Mouse (Mus musculus) layer of hippocampus, postnatal 36 days (tissue): ENCODE data around the gene Stx8. TPM values are rescaled to one million over a fixed set of nuclear protein-coding genes. Genes with fewer than 3 reads are reported as not detected.

Experiments used
- DNase-seq, 2 experiments: peaks; one replicate each; pipeline ENCODE4 v3.0.0; 2022
- total RNA-seq, 2 experiments: library from RNA; stranded (reverse); gene quantifications; 2 replicates each; pipeline ENCODE4 v1.2.3; 2021

The Stx8 gene
- total RNA-seq, 2 experiments from 2014 or later, result 39.3 to 43.9 TPM

GRCm38 (mm10) chr11:67983564-67983963 is 17.6 kb downstream of the Stx8 start:
- no peak for DNase-seq

DNA sequence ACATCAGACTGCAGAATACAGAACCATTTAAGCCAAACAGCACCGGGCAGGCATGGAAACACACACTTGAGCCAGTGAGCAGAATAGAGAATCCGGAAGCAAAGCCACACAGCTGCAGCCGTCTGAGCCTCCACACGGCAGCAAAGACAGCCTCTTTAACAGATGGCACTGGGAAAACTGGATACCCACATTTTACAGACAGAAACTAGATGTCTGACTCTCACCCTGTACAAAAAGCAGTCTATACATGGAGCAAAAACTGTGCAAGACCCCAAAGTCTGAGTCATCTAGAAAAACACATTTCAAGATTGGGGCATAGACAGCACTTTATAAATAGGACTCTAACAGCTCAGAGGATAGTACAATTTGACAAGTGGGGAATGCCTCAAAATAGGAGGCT is 25.2 kb downstream of the Stx8 start:
- no peak for DNase-seq

GRCm38 (mm10) chr11:67995965-67996364 is 30.0 kb downstream of the Stx8 start:
- DNase-seq, result no peak

DNA sequence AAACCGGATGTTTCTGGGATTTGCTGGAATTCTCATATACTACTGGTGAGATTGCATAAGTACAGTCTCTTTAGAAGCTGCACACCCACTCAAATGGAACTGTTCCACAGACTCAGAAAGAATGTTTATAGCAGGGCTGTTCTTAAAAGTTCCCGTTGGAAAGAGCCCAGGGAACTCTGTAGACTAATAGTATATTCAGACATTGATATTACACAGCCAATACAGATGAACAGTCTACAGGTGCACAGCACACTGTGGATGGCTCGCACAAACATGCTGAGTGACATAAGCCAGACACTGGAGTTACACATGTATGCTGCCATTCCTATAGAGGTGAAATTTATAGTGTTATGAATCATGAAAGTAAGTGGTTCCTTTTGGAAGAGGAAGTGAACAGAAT is 32.9 kb downstream of the Stx8 start:
- no peak for DNase-seq

GRCm38 (mm10) chr11:67999629-68000028 is 33.6 kb downstream of the Stx8 start:
- no peak for DNase-seq

GRCm38 (mm10) chr11:68004191-68004590 is 38.2 kb downstream of the Stx8 start:
- peak; percentile 67 to 70 for DNase-seq

DNA sequence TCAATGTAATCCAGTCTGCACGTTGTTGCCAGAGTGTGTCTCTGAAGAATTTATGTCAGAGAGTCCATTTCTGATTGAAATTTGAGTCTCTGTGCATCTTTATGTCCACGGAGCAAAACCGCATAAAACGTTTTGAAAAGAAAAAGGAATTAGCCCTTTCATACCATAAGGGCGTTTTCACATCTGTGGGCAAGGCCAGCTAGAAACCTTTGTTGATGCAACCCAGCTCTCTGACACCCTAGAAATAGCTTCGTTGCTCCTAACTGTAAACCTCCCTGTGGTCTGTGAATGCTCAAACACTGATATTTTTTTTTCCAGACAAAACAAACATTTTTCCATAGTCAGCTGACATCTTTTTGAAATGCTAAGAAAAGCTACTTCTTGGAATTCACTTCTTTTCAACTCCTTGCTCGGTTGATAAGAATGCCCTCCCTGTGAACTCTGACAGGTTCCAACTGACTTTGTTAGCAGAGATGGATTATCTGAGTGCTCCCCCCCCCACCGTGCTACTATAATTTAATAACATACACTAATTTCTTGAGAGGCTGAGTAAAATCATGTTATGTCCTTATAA is 40.3 kb downstream of the Stx8 start:
- no peak for DNase-seq

DNA sequence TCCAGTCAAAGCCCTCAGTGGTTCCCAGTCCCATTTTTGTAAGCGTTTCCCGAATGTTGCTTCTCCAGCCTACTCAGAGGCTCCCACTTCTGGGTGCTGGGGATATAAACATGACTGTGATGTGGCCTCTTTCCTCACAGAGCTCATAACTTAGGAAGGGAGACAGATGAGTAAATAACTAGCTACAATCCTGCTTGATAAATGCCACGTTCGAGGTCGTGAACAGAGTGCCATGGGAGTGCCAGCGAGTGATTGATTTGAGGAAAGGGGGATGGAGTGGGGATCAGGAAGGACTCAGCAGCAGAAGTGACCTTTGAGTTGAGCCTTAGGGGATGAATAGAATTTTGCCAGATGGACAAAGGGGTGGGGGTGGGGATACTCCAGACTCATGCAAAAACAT is 41.7 kb downstream of the Stx8 start:
- no peak for DNase-seq

DNA sequence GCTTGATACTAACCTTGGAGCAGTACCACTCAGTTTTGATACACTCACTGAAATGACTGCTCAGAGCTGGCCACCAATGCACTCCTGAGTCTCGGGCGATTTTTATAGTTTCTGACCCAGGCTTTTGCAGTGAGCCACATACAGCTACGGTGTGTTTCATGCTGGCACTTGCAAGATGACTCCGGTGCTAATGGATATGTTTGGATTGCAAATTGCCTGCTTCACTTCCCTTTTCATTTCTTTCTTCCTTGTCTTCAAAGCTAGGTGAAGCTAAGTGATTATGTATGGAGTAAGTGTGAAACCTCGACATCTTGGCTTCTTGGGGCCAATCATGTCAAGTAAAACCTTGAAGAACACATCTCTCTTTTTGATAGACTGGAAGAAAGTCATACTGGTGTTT is 43.4 kb downstream of the Stx8 start:
- no peak for DNase-seq

DNA sequence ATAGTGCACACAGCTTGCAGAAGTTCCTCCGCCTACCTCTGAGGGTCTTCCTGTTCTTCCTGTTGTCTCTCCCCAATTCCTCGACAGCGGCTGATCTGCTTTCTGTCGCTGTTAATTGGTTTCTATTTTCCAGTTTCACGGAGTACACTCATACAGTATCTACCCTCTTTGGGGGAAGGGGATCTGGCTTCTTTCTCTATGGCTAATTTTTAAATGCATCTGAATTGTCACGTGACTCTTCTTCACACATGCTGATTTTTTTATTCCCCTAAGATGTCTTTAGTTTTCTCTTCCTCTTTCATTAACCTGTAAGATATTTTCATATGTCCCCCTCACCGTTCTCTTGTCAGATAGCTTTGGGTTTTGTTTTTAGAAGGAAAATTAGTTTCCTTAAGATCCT is 46.2 kb downstream of the Stx8 start:
- DNase-seq, result no peak

- DNase-seq, result no peak
These were observed 52.2 kb downstream of the Stx8 start for GRCm38 (mm10) chr11:68018191-68018590.

DNA sequence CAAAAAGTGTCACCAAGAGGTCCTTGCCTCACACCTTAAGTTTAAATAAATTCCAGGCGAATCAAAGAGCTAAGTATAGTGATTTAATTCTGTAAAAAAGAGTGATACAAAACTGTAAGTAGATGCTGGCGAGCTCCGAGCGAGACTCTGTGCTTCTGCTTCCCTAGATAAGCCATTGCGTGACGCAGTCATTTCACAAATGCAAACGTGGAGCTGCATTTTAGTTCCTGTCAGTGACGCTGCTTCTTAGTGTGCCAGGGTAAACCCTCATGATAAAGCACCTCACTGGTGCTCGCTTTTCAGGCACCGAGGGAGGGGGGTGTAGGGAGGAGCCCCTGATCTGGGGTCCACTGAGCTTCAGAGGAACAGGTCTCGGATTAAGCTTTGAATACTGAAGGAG is 53.2 kb downstream of the Stx8 start:
- no peak for DNase-seq

- DNase-seq, result no peak
These were observed 56.0 kb downstream of the Stx8 start for GRCm38 (mm10) chr11:68021976-68022375.

DNA sequence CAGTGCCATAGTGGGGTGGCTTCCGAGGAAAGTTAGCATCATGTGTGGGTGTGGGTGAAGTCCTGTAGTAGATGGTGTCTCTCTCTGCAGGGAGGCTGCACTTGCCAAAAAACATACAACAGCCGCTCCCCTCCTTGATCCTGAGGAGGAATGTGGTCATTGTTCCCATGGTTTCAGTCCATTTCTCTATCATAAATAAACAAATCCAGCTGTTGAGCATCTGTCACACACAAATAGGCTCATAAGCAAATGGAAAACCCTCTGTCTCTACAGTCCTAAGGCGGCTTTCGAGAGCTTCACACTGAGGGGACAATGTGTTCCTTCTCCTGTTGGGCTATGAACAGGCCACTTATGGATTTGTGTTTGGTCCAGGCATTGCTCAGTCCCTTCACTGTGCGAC is 56.9 kb downstream of the Stx8 start:
- no peak for DNase-seq

GRCm38 (mm10) chr11:68023811-68024369 is 57.9 kb downstream of the Stx8 start:
- DNase-seq, result no peak

- DNase-seq, result no peak
These were observed 60.6 kb downstream of the Stx8 start for GRCm38 (mm10) chr11:68026590-68026989.

- DNase-seq, result no peak
These were observed 63.1 kb downstream of the Stx8 start for GRCm38 (mm10) chr11:68029079-68029478.

GRCm38 (mm10) chr11:68029871-68030270 is 63.9 kb downstream of the Stx8 start:
- DNase-seq, result no peak

DNA sequence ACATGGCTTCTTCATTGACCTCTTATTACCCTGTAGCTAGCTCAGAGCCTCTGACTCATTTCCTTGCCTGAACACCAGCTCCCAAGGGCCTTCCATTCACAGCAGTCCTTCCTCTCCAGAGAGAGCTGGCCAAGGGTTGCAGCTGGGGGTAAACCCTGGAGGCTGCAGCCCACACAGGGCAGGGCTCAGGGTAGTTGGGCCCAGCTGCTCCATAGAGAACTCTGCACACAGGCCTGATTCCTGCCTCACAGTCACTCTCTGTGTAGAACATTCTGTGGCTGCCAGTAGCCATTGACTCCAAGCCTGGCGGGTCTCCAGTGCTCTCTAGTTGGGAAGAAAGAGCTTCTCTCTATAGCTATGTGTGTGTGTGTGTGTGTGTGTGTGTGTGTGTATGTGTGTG is 64.8 kb downstream of the Stx8 start:
- peak; percentile 29 to 63 for DNase-seq

DNA sequence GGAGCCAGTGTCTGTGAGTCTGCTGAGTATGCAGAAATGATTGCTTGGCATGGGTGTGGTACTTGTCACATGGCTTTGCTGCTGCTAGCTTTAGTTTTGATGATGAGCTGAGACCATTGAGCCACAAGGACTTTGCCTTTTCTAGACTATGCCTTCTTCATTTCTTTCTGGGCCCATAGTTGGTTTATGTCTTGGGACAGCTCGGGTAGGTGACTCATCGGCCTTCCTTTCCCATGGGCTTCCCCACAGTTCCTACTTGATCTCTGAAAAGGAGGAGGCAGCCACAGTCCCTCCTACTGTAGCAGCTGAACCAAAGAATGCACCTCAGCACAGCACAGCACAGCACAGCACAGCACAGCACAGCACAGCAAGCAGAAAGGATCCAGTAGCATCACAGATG is 66.5 kb downstream of the Stx8 start:
- DNase-seq, result no peak

GRCm38 (mm10) chr11:68033331-68033926 is 67.4 kb downstream of the Stx8 start:
- no peak for DNase-seq

DNA sequence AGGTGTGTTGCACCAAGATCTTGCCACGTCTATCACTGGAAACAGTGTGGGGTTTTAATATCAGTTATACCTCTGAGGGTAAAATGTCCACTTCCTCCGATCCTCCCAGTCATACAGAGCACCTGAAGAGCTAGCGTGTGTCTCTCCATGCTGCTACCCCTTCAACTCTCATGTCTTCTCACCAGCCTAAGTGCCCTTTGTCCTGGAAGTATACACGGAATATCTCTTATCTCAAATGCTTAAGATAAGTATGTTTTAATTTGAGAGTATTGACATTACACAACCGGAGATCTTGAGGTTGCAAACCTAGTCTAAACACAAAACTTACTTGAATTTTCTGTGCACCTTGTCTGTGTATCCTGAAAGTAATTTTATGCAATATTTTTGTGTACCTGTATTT is 68.4 kb downstream of the Stx8 start:
- no peak for DNase-seq

DNA sequence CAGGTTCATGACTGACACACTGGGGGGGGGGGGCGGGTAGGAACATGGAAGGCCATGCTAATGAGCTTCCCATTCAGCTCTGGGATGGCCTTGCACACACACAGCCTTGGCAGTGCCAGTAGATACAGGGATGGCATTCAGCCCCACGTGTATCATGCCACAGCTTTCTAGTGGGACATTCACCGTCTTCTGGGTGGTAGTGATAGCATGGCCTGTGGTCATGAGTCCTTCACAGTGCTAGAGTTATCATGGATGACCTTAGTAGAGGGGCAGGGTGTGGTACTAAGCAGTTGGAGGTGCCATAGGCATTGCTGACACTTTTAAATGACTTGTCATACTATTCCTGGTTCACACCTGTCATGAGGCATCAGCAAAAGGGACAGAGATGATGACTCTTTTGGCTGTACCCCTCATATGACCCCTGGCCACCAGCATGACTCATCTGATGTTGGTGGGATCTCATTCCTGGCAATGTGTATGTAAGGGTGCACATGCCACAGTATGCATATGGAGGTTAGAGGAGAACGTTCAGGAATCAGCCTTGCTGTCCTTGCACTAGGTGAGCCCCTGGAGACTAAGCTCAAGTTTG is 69.4 kb downstream of the Stx8 start:
- no peak for DNase-seq
